Mouse (Mus musculus) ES-CJ7 (cell line): Measurements from ENCODE around the gene Ryk.

Experiments used
- DNase-seq: peaks from one replicate; pipeline ENCODE4 v3.0.0; 2011; ENCODE audit warnings: low read depth, low spot score

Gene Ryk

GRCm38 (mm10) chr9:102858283-102858682 is 23.6 kb downstream of the Ryk start:
- no peak for DNase-seq

DNA sequence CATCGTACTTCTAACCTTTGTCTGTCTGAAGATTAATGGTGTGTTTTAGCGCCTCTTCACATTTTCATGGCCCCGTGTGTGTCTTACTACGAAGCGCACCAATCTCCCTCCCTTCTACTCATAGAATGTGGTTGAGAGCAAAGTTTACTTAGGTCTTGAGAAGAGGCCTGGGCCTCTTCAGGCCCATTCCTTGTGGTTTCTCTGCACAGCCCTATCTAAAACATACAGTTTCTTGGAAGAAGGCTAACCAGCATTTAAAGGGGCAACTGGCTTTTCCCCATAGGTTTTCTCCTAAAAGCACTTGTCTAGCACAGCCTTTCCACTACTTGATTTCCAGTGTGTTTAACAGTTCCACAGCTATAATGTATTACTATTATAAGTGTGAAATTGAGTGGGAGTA is 24.7 kb downstream of the Ryk start:
- no peak for DNase-seq

GRCm38 (mm10) chr9:102859963-102860362 is 25.2 kb downstream of the Ryk start:
- DNase-seq, result no peak

DNA sequence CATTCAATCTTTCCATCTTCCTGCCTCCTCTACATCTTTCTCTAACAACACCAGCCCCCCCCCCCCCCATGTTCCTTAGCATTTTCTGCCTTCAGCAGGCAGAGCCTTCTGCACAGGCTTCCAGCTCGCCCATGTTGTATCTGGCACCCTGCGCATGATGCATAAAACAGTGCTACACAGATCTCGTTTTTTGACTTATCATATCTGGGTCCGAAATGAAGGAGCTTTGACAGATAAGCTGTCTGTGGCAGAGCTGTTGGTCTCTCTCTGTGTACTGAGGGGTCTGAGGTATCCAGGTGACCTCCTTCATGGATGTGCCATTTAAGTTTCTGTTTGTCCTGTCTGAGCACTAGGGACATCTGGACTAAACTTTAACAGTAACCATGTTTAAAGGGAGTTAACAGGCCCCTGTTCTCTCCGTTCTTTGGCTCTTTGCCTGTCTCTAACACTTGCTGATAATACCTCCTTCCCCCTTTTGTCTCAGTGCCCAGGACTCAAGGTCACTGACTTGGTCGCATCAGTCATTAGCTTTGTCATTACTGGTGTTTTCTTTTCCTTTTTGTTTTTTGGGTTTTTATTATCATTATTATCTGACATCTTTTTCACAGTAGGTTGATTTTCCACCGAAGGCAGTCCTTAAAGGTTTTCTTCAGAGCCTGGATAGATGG is 26.2 kb downstream of the Ryk start:
- DNase-seq, result no peak

DNA sequence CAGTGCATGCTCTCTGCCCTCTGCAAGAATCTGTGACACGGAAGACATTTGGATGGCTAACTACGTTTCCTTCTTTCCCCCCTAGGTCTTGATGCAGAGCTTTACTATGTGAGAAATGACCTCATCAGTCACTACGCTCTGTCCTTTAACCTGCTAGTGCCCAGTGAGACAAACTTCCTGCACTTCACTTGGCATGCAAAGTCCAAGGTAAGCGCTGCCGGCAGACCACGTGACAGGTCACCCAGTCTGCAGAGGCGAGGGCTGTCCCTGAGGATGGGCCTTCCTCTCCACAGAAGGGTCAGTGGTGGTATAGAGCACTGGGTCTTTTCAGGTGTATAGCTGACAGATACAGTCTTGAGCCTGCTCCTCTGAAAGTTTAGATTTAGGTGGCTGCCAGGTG is 27.1 kb downstream of the Ryk start:
- no peak for DNase-seq

GRCm38 (mm10) chr9:102862260-102862659 is 27.5 kb downstream of the Ryk start:
- no peak for DNase-seq

GRCm38 (mm10) chr9:102863876-102864545 is 29.3 kb downstream of the Ryk start:
- DNase-seq, result no peak

DNA sequence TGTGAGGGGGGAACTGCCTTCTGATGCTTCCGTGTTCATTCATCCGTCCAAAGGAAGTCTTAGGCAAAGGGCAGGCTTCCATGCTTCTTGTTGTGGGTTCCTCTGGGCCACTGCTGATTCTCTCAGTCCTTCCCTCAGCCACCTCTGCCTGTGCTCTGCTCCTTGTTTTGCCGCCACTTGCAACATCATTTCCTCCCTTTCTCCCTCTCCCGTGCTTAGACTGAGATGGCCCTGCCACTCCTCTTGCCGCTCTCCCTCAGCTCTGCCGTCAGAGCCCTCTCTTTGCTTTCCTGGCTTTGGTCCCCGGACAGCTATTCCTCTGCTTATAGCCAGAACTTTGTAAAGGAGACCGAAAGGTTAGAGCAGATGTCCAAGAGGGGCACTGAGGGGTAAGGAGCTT is 30.2 kb downstream of the Ryk start:
- DNase-seq, result no peak

DNA sequence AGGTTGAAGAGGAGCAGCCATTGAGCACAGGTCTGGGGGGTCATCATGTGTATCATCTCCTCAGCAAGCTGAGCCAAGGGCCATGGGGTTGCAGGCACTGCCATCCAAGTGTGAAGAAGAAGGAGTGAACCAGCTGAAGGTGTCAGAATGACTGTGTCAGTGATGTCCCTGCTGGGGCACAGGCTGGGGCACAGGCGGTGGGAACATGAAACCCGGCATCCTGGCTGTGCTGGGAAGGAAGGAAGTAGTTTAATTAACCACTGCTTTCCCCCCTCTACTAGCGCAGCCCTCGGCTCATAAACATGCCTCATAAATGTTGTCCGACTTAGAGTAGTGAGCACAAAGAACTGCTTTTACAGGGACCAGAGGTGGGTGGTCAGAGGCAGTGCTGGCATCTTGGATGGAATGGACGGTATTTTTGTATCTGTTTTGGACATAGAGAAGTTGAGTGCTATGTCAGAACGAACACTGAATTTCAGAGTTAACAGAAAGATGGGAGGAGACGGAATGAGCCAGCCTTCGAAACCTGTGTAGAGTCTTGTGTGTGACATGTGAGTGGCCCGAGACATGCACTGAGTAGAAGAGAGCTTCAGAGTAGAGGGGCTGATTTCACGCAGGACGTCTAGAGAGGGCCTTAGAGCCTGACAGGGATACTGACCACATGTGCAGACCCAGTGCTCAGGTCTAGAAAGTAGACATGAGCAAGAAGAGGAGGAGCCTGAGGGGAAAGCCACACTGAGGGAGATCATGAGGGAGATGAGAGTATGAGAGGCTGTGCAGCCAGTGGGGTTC is 31.4 kb downstream of the Ryk start:
- DNase-seq, result no peak

- DNase-seq, result peak; percentile 72
These were observed 32.2 kb downstream of the Ryk start for GRCm38 (mm10) chr9:102866893-102867292.

DNA sequence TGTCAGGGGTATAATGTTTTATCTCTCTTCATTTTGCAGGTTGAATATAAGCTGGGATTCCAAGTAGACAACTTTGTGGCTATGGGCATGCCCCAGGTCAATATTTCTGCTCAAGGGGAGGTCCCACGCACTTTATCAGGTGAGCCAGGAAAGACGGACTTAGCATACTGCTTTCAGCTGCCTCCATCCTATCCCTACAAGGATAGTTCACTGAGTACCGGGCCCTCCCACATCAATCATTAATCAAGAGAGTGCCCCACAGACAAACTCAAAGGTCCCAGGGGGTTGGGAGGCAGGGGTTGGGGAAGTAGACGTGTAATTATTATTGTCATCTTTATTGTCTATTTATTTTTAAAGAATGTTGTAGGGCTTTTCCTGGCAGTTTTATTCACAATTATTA is 32.8 kb downstream of the Ryk start:
- no peak for DNase-seq

- DNase-seq, result no peak
These were observed 33.7 kb downstream of the Ryk start for GRCm38 (mm10) chr9:102868451-102868850.

- DNase-seq, result no peak
These were observed 41.5 kb downstream of the Ryk start for GRCm38 (mm10) chr9:102876054-102876690.

- DNase-seq, result no peak
These were observed 43.2 kb downstream of the Ryk start for GRCm38 (mm10) chr9:102877916-102878315.

GRCm38 (mm10) chr9:102879545-102879944 is 44.8 kb downstream of the Ryk start:
- DNase-seq, result peak; percentile 49

GRCm38 (mm10) chr9:102884703-102885102 is 50.0 kb downstream of the Ryk start:
- DNase-seq, result no peak

- DNase-seq, result no peak
These were observed 55.4 kb downstream of the Ryk start for GRCm38 (mm10) chr9:102890166-102890565.

GRCm38 (mm10) chr9:102892480-102893355 is 58.0 kb downstream of the Ryk start:
- no peak for DNase-seq

GRCm38 (mm10) chr9:102893356-102893870 is 58.7 kb downstream of the Ryk start:
- no peak for DNase-seq

DNA sequence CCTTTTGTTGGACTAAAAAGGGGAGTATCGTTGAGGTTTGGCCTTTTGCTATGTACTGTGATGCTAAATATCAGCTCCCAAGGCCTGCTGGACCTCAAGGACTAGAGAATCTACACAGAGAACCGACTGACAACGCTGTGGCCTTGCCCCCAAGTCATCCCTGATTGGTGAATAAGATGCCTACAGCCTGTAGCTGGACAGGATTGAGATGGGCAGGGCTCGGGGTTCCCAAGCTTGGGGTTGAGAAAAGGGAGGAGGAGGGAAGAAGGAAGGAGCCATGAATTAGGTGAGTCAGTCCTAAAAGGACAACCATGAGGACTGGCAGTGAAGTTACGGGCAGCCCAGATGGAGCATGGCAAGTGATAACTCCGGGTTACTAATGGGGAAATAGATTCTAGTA is 65.2 kb downstream of the Ryk start:
- DNase-seq, result no peak

DNA sequence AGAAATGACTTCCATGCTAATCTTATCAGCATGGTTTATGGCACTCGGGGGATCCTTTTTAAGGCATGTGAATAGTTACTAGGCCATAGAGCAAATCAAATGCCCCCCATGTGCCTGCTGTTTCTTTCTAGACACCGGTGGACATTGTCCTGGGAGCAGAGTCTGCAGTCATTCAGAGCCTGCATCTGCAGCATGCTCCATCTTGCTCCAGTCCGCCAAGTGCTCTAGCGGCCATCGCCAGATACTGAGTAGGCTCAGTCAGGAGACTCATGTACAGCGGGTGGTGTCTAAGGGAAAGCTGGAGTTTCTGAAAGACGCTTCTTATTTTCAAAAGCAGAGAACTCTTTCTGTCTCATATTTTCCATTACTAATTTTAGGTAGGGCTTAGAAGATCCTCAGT is 67.6 kb downstream of the Ryk start:
- DNase-seq, result no peak
